ENCODE assay signal across 7 mouse cellular contexts in genomic region chr4:130662305-130662704, GRCm38 (mm10). TPM values are rescaled to one million over a fixed set of nuclear protein-coding genes. Genes with fewer than 3 reads are reported as not detected.
DNase-seq lines count a peak whose midpoint lies in the region; ATAC-seq lines count a peak whose summit lies in the region.
"Not testable (repeated sequence)": the region's sequence is repeated elsewhere in the genome, so short reads cannot be mapped to it uniquely, and the experiment has no call there.

No protein-coding gene starts in this region.

- H3K9me3 ChIP-seq in embryonic facial prominence, embryonic 12.5 days; forebrain, embryonic 15.5 days; hindbrain, embryonic 11.5 days (ENCODE audit: control insufficient read depth, low read length); kidney, embryonic 14.5 days (ENCODE audit: control insufficient read depth, low read length); liver, embryonic 12.5 days (replicated peaks); midbrain, embryonic 10.5 days (replicated peaks); neural tube, embryonic 15.5 days (replicated peaks): not testable (repeated sequence)

- WGBS in embryonic facial prominence, embryonic 12.5 days: 100% methylated on average over 1 of the region's 1 CpGs
- 69% methylated on average over 1 of the region's 1 CpGs for WGBS in forebrain, embryonic 15.5 days
- 82% methylated on average over 1 of the region's 1 CpGs for WGBS in hindbrain, embryonic 11.5 days
- 84% methylated on average over 1 of the region's 1 CpGs for WGBS in kidney, embryonic 14.5 days
- WGBS in liver, embryonic 12.5 days (ENCODE audit: insufficient replicate concordance): 89% methylated on average over 1 of the region's 1 CpGs
- 100% methylated on average over 1 of the region's 1 CpGs for WGBS in midbrain, embryonic 10.5 days
- WGBS in neural tube, embryonic 15.5 days: 73% methylated on average over 1 of the region's 1 CpGs

- H3K4me2 ChIP-seq in embryonic facial prominence, embryonic 12.5 days (replicated peaks); forebrain, embryonic 15.5 days (replicated peaks); hindbrain, embryonic 11.5 days (replicated peaks; ENCODE audit: low read depth, low read length); kidney, embryonic 14.5 days (replicated peaks; ENCODE audit: low read depth, low read length): not testable (repeated sequence)
- peak overlapping the region; percentile 79 for H3K4me2 ChIP-seq in liver, embryonic 12.5 days
- peak overlapping the region; percentile 74; the same call in 1 of the 2 replicates for H3K4me2 ChIP-seq in neural tube, embryonic 15.5 days

- H3K27me3 ChIP-seq in embryonic facial prominence, embryonic 12.5 days; forebrain, embryonic 15.5 days; hindbrain, embryonic 11.5 days (ENCODE audit: control insufficient read depth, insufficient read depth, low read length); kidney, embryonic 14.5 days (ENCODE audit: control insufficient read depth, insufficient read depth, low read length); liver, embryonic 12.5 days (replicated peaks); midbrain, embryonic 10.5 days (ENCODE audit: low read depth, poor library complexity, severe bottlenecking); neural tube, embryonic 15.5 days (replicated peaks): not testable (repeated sequence)

- peaks cover 15% of the 10 kb centered on the region for H3K4me1 ChIP-seq in embryonic facial prominence, embryonic 12.5 days
- peaks cover 31% of the 10 kb centered on the region for H3K4me1 ChIP-seq in forebrain, embryonic 15.5 days
- H3K4me1 ChIP-seq in hindbrain, embryonic 11.5 days (replicated peaks; ENCODE audit: control insufficient read depth, insufficient read depth, low read length); kidney, embryonic 14.5 days (ENCODE audit: control insufficient read depth, insufficient read depth, low read length): not testable (repeated sequence)
- H3K4me1 ChIP-seq in liver, embryonic 12.5 days: peaks cover 72% of the 10 kb centered on the region
- H3K4me1 ChIP-seq in midbrain, embryonic 10.5 days: peaks cover 20% of the 10 kb centered on the region
- peaks cover 26% of the 10 kb centered on the region for H3K4me1 ChIP-seq in neural tube, embryonic 15.5 days

- H3K9ac ChIP-seq in embryonic facial prominence, embryonic 12.5 days; forebrain, embryonic 15.5 days (replicated peaks); hindbrain, embryonic 11.5 days (ENCODE audit: low read depth, low read length); kidney, embryonic 14.5 days (ENCODE audit: low read depth, low read length); neural tube, embryonic 15.5 days (replicated peaks): not testable (repeated sequence)
- H3K9ac ChIP-seq in liver, embryonic 12.5 days: peak overlapping the region; percentile 99

- not testable (repeated sequence) for DNase-seq in hindbrain, embryonic 11.5 days (ENCODE audit: low spot score); midbrain, embryonic 10.5 days (ENCODE audit: low spot score)

- ATAC-seq in embryonic facial prominence, embryonic 12.5 days (ENCODE audit: insufficient number of reproducible peaks, insufficient read depth, low FRiP score, low TSS enrichment); forebrain, embryonic 15.5 days (replicated peaks); hindbrain, embryonic 11.5 days (ENCODE audit: low FRiP score); liver, embryonic 12.5 days: not testable (repeated sequence)
- ATAC-seq in kidney, embryonic 14.5 days (ENCODE audit: low FRiP score, low TSS enrichment): peak; percentile 10; the same call in 1 of the 2 replicates
- peak; percentile 15; the same call in 1 of the 2 replicates for ATAC-seq in neural tube, embryonic 15.5 days (ENCODE audit: low FRiP score)

- not testable (repeated sequence) for H3K4me3 ChIP-seq in embryonic facial prominence, embryonic 12.5 days; kidney, embryonic 14.5 days (ENCODE audit: low read length)
- H3K4me3 ChIP-seq in forebrain, embryonic 15.5 days: peak overlapping the region; percentile 94; the same call in 1 of the 2 replicates
- H3K4me3 ChIP-seq in hindbrain, embryonic 11.5 days (ENCODE audit: low read depth, low read length): peak overlapping the region; percentile 96
- peak overlapping the region; percentile 93 for H3K4me3 ChIP-seq in liver, embryonic 12.5 days
- H3K4me3 ChIP-seq in midbrain, embryonic 10.5 days: peak overlapping the region; percentile 93
- H3K4me3 ChIP-seq in neural tube, embryonic 15.5 days (replicated peaks): peak overlapping the region; percentile 90; the same call in 1 of the 2 replicates

- H3K36me3 ChIP-seq in embryonic facial prominence, embryonic 12.5 days; forebrain, embryonic 15.5 days; hindbrain, embryonic 11.5 days (ENCODE audit: control insufficient read depth, insufficient read depth, low read length); kidney, embryonic 14.5 days (ENCODE audit: control insufficient read depth, insufficient read depth, low read length); liver, embryonic 12.5 days; neural tube, embryonic 15.5 days: not testable (repeated sequence)
- H3K36me3 ChIP-seq in midbrain, embryonic 10.5 days: peaks cover 19% of the 10 kb centered on the region

- H3K27ac ChIP-seq in embryonic facial prominence, embryonic 12.5 days: 0 out of 2 replicates have a peak overlapping the region, but pooled peaks have one; percentile 97
- peak overlapping the region; percentile 94 for H3K27ac ChIP-seq in forebrain, embryonic 15.5 days (replicated peaks)
- H3K27ac ChIP-seq in hindbrain, embryonic 11.5 days (ENCODE audit: low read depth, low read length); kidney, embryonic 14.5 days (ENCODE audit: low read depth, low read length): not testable (repeated sequence)
- H3K27ac ChIP-seq in liver, embryonic 12.5 days: peak overlapping the region; percentile 92
- H3K27ac ChIP-seq in midbrain, embryonic 10.5 days (replicated peaks): peak overlapping the region; percentile 99
- H3K27ac ChIP-seq in neural tube, embryonic 15.5 days (replicated peaks): peak overlapping the region; percentile 96; the same call in 1 of the 2 replicates

RNA-seq across cellular contexts. Expression of gene Pum1, which starts 0.8 kb away (rescaled TPM):
- 116 and 118 TPM in 2 replicates for polyA plus RNA-seq in embryonic facial prominence, embryonic 12.5 days (2016; fragmentation: Nextera tagmentation; extraction: Ambion mirVana)
- 129 TPM in 2 replicates for polyA plus RNA-seq in forebrain, embryonic 15.5 days (2015; fragmentation: Nextera tagmentation; extraction: Ambion mirVana)
- polyA plus RNA-seq in hindbrain, embryonic 11.5 days (2014; fragmentation: Nextera tagmentation; extraction: Ambion mirVana): 106 and 117 TPM in 2 replicates
- 83.2 and 117 TPM in 2 replicates for polyA plus RNA-seq in kidney, embryonic 14.5 days (2014; fragmentation: Nextera tagmentation; extraction: Ambion mirVana)
- 43.2 and 43.7 TPM in 2 replicates for polyA plus RNA-seq in liver, embryonic 12.5 days (2016; fragmentation: Nextera tagmentation; extraction: Ambion mirVana)
- polyA plus RNA-seq in midbrain, embryonic 10.5 days (2016; fragmentation: Nextera tagmentation; extraction: Ambion mirVana): 117 and 126 TPM in 2 replicates
- polyA plus RNA-seq in neural tube, embryonic 15.5 days (2015; fragmentation: Nextera tagmentation; extraction: Ambion mirVana): 75.8 and 79.3 TPM in 2 replicates
